Comparison of ENCODE assay signal across 8 mouse cellular contexts in genomic region chr2:73386356-73387046, GRCm38 (mm10). TPM values are rescaled to one million over a fixed set of nuclear protein-coding genes. Genes with fewer than 3 reads are reported as not detected.
DNase-seq lines count a peak whose midpoint lies in the region; ATAC-seq lines count a peak whose summit lies in the region.

Gene Gpr155, minus strand, starts transcription at chr2:73386572.

- DNase-seq in NIH3T3 (ENCODE audit: low read depth), result peak; percentile 99
- peak; percentile 100 for DNase-seq in cerebellum, postnatal 10 days
- peak; percentile 99 for DNase-seq in frontal cortex, postnatal 10 days (ENCODE audit: low spot score in 2 of 2)
- DNase-seq in layer of hippocampus, postnatal 14 days (ENCODE audit: low spot score in 2 of 2), result peak; percentile 98 to 99
- DNase-seq in lung, postnatal 14 days, result peak; percentile 100
- peak; percentile 97 for DNase-seq in retina, adult 2 months (ENCODE audit: low read depth, low spot score)
- peak; percentile 99 to 100 for DNase-seq in thymus, postnatal 36 days

- peak within 1 kb of the TSS; percentile 84 for H3K27ac ChIP-seq in hindbrain, embryonic 12.5 days

- WGBS in hindbrain, embryonic 12.5 days, result 2% methylated on average over 41 of the region's 44 CpGs

- H3K4me2 ChIP-seq in hindbrain, embryonic 12.5 days (replicated peaks), result peak within 1 kb of the TSS; percentile 96

- H3K9ac ChIP-seq in hindbrain, embryonic 12.5 days, result peak within 1 kb of the TSS; percentile 78

- peaks cover 6% of the 10 kb centered on the region for H3K4me1 ChIP-seq in hindbrain, embryonic 12.5 days

- H3K4me3 ChIP-seq in hindbrain, embryonic 12.5 days, result peak within 1 kb of the TSS; percentile 70

- H3K27me3 ChIP-seq in hindbrain, embryonic 12.5 days, result no peaks in the 10 kb centered on the region

- ATAC-seq in hindbrain, embryonic 12.5 days (ENCODE audit: low FRiP score), result peak; percentile 99

- H3K9me3 ChIP-seq in hindbrain, embryonic 12.5 days (replicated peaks), result no peaks in the 10 kb centered on the region

- no peaks in the 10 kb centered on the region for H3K36me3 ChIP-seq in hindbrain, embryonic 12.5 days

RNA-seq across cellular contexts. Expression of gene Gpr155, which starts in this region (rescaled TPM):
- 9.2 and 10.0 TPM in 2 replicates for polyA plus RNA-seq in hindbrain, embryonic 12.5 days (2016; fragmentation: Nextera tagmentation; extraction: Ambion mirVana)
- total RNA-seq in layer of hippocampus, postnatal 14 days (2021), result 10 to 100 TPM; 51.4 to 55.3 TPM

Comparison
In these comparisons a context has a peak if more than half of its experiments do, and no peak if none do; other contexts are left out.
1. Peak in every context shown above with its lines: DNase-seq, ATAC-seq, H3K4me3 ChIP-seq and H3K27ac ChIP-seq.